9 mouse cellular contexts compared by ENCODE assay signal in the genomic region with DNA sequence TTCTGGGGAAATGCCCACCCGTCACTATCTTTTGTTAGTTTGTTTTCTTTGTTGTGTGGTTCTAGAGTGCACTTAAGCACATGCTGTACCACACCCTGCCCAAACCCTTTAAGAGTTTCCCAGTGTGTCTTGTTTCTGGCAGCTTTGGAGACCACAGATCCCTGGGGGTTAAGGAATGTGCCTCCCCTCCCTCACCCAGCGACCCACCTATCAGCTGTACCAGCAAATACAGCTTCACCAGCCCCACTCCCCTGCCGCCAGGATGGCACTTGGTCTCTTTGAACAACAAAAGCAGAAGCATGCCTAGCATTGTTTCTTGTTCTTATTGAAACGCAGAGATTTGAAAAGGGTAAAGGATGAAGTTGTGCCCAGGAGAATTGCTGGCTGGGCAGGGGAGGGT. TPM values are rescaled to one million over a fixed set of nuclear protein-coding genes. Genes with fewer than 3 reads are reported as not detected.
DNase-seq lines count a peak whose midpoint lies in the region; ATAC-seq and TF ChIP-seq lines count a peak whose summit lies in the region.
"Had no signal": no experiment of that assay in that cellular context is flagged by ENCODE, and none has a peak within 500 bp of the region (broad histone marks: within the 10 kb centered on the region; RNA-seq: fewer than 3 reads in every experiment).

No protein-coding gene starts in this region.

- peak overlapping the region; percentile 89 for H3K4me3 ChIP-seq in heart, embryonic 13.5 days
- peak overlapping the region; percentile 10; the same call in 1 of the 2 replicates for H3K4me3 ChIP-seq in forebrain, postnatal 0 days (ENCODE audit: low read depth, low read length)
- H3K4me3 ChIP-seq in liver, postnatal 0 days (ENCODE audit: low read depth, low read length): no peak overlapping the region

- H3K27ac ChIP-seq in heart, embryonic 13.5 days (replicated peaks): no peak overlapping the region
- no peak overlapping the region for H3K27ac ChIP-seq in forebrain, postnatal 0 days (ENCODE audit: low read depth, low read length)
- no peak overlapping the region for H3K27ac ChIP-seq in liver, postnatal 0 days (ENCODE audit: low read depth)

- intact Hi-C loops in heart, postnatal 14 days (cut with DNase I): loop anchor here (5.0 kb wide), 2 partner anchors 39 to 41 kb away; partner anchors contain the start of genes D030056L22Rik, Nmrk1 and Ostf1

- ATAC-seq in heart, embryonic 13.5 days (ENCODE audit: extremely low read depth, insufficient number of reproducible peaks, low FRiP score, low TSS enrichment): no peak
- ATAC-seq in forebrain, postnatal 0 days: no peak
- ATAC-seq in liver, postnatal 0 days: no peak

- TF ChIP-seq CTCF in forebrain, postnatal 0 days (IDR thresholded peaks at IDR 0.05; ENCODE audit: low read depth): no peak
- no peak for TF ChIP-seq CTCF in liver, postnatal 0 days (IDR thresholded peaks at IDR 0.05; ENCODE audit: low read depth)

- TF ChIP-seq EP300 in liver, postnatal 0 days (IDR thresholded peaks at IDR 0.05; ENCODE audit: low read depth): no peak

- H3K9ac ChIP-seq in heart, embryonic 13.5 days: peak overlapping the region; percentile 63
- H3K9ac ChIP-seq in forebrain, postnatal 0 days: peak overlapping the region; percentile 40; the same call in 1 of the 2 replicates
- peak overlapping the region; percentile 86; the same call in 1 of the 2 replicates for H3K9ac ChIP-seq in liver, postnatal 0 days (replicated peaks)

- DNase-seq in heart, postnatal 14 days: no peak
- peak; percentile 90 for DNase-seq in ES-CJ7 (ENCODE audit: low read depth, low spot score)
- no peak for DNase-seq in forebrain, postnatal 0 days
- DNase-seq in liver, postnatal 0 days: no peak
- DNase-seq in c-Kit-positive CD71-positive TER-119-positive erythroid progenitor cells, embryonic 14.5 days (ENCODE audit: low spot score): no peak
- no peak for DNase-seq in left cerebral cortex, adult 18-20 months (ENCODE audit: low spot score in 2 of 2)
- DNase-seq in layer of hippocampus, adult 9-11 months: no peak
- DNase-seq: layer of hippocampus, postnatal 36 days had no signal

- no peaks in the 10 kb centered on the region for H3K9me3 ChIP-seq in heart, embryonic 13.5 days
- H3K9me3 ChIP-seq in forebrain, postnatal 0 days (ENCODE audit: low read length): no peaks in the 10 kb centered on the region
- H3K9me3 ChIP-seq in liver, postnatal 0 days (ENCODE audit: low read length): no peaks in the 10 kb centered on the region

- H3K4me2 ChIP-seq in heart, embryonic 13.5 days: peak overlapping the region; percentile 89
- peak overlapping the region; percentile 74 for H3K4me2 ChIP-seq in forebrain, postnatal 0 days (ENCODE audit: low read depth)
- H3K4me2 ChIP-seq in liver, postnatal 0 days (ENCODE audit: low read depth, low read length): peak overlapping the region; percentile 72

- WGBS in heart, embryonic 13.5 days: 30% methylated on average over 4 of the region's 4 CpGs
- 7% methylated on average over 4 of the region's 4 CpGs for WGBS in forebrain, postnatal 0 days
- WGBS in liver, postnatal 0 days (ENCODE audit: insufficient replicate concordance): 63% methylated on average over 4 of the region's 4 CpGs

- H3K4me1 ChIP-seq in heart, embryonic 13.5 days: peaks cover 49% of the 10 kb centered on the region
- H3K4me1 ChIP-seq in forebrain, postnatal 0 days (ENCODE audit: insufficient read depth): peaks cover 17% of the 10 kb centered on the region
- peaks cover 22% of the 10 kb centered on the region for H3K4me1 ChIP-seq in liver, postnatal 0 days (ENCODE audit: insufficient read depth)

- no peaks in the 10 kb centered on the region for H3K36me3 ChIP-seq in heart, embryonic 13.5 days
- H3K36me3 ChIP-seq in forebrain, postnatal 0 days (ENCODE audit: insufficient read depth): no peaks in the 10 kb centered on the region
- no peaks in the 10 kb centered on the region for H3K36me3 ChIP-seq in liver, postnatal 0 days (replicated peaks; ENCODE audit: insufficient read depth, low read length)

- H3K27me3 ChIP-seq in heart, embryonic 13.5 days (replicated peaks): no peaks in the 10 kb centered on the region
- H3K27me3 ChIP-seq in forebrain, postnatal 0 days (ENCODE audit: insufficient read depth, low read length): no peaks in the 10 kb centered on the region
- no peaks in the 10 kb centered on the region for H3K27me3 ChIP-seq in liver, postnatal 0 days (ENCODE audit: insufficient read depth, low read length)

RNA-seq across cellular contexts. Expression of gene Carnmt1, which starts 2.6 kb away (rescaled TPM):
- 21.0 and 22.2 TPM in 2 replicates for polyA plus RNA-seq in heart, embryonic 13.5 days (2015; fragmentation: Nextera tagmentation; extraction: Ambion mirVana)
- total RNA-seq in heart, postnatal 14 days (2021): 10 to 100 TPM; 23.1 to 24.7 TPM
- 8.6 and 94.9 TPM in 2 replicates for total RNA-seq in forebrain, postnatal 0 days (2014; rRNA removed)
- 8.5 and 10.6 TPM in 2 replicates for polyA plus RNA-seq in forebrain, postnatal 0 days (2015; fragmentation: Nextera tagmentation; extraction: Ambion mirVana)
- polyA plus RNA-seq in liver, postnatal 0 days (2015; fragmentation: Nextera tagmentation; extraction: Ambion mirVana): 13.2 and 15.5 TPM in 2 replicates
- 10 to 100 TPM; 10.4 to 11.5 TPM for total RNA-seq in left cerebral cortex, adult 18-20 months (2021)

RNA-seq across cellular contexts. Expression of gene D030056L22Rik, which starts 39.9 kb away (rescaled TPM):
- polyA plus RNA-seq in heart, embryonic 13.5 days (2015; fragmentation: Nextera tagmentation; extraction: Ambion mirVana): 21.9 and 26.0 TPM in 2 replicates
- total RNA-seq in heart, postnatal 14 days (2021): 10 to 100 TPM in 1 of 2 experiments, 1 to 10 TPM in 1; 9.8 to 11.5 TPM
- total RNA-seq in forebrain, postnatal 0 days (2014; rRNA removed): 61.5 and 65.9 TPM in 2 replicates
- 40.8 and 42.4 TPM in 2 replicates for polyA plus RNA-seq in forebrain, postnatal 0 days (2015; fragmentation: Nextera tagmentation; extraction: Ambion mirVana)
- 18.2 and 19.5 TPM in 2 replicates for polyA plus RNA-seq in liver, postnatal 0 days (2015; fragmentation: Nextera tagmentation; extraction: Ambion mirVana)
- total RNA-seq in left cerebral cortex, adult 18-20 months (2021): 10 to 100 TPM; 25.5 to 27.3 TPM

RNA-seq across cellular contexts. Expression of gene Nmrk1, which starts 41.4 kb away (rescaled TPM):
- polyA plus RNA-seq in heart, embryonic 13.5 days (2015; fragmentation: Nextera tagmentation; extraction: Ambion mirVana): 6.3 and 7.7 TPM in 2 replicates
- 1 to 10 TPM; 3.9 to 4.0 TPM for total RNA-seq in heart, postnatal 14 days (2021)
- 3.0 and 3.6 TPM in 2 replicates for total RNA-seq in forebrain, postnatal 0 days (2014; rRNA removed)
- 2.1 and 4.8 TPM in 2 replicates for polyA plus RNA-seq in forebrain, postnatal 0 days (2015; fragmentation: Nextera tagmentation; extraction: Ambion mirVana)
- 10.9 and 12.6 TPM in 2 replicates for polyA plus RNA-seq in liver, postnatal 0 days (2015; fragmentation: Nextera tagmentation; extraction: Ambion mirVana)
- 1 to 10 TPM; 5.8 to 5.9 TPM for total RNA-seq in left cerebral cortex, adult 18-20 months (2021)

RNA-seq across cellular contexts. Expression of gene Ostf1, which starts 41.5 kb away (rescaled TPM):
- polyA plus RNA-seq in heart, embryonic 13.5 days (2015; fragmentation: Nextera tagmentation; extraction: Ambion mirVana): 66.5 and 75.0 TPM in 2 replicates
- 10 to 100 TPM; 46.5 to 52.2 TPM for total RNA-seq in heart, postnatal 14 days (2021)
- total RNA-seq in forebrain, postnatal 0 days (2014; rRNA removed): 29.9 and 30.8 TPM in 2 replicates
- 37.7 and 39.0 TPM in 2 replicates for polyA plus RNA-seq in forebrain, postnatal 0 days (2015; fragmentation: Nextera tagmentation; extraction: Ambion mirVana)
- 87.5 and 93.7 TPM in 2 replicates for polyA plus RNA-seq in liver, postnatal 0 days (2015; fragmentation: Nextera tagmentation; extraction: Ambion mirVana)
- 10 to 100 TPM; 14.0 to 16.2 TPM for total RNA-seq in left cerebral cortex, adult 18-20 months (2021)
